Mouse (Mus musculus) lung, postnatal 4 days (tissue): ENCODE data around the gene Ntrk3.

ENCODE experiments used
- DNase-seq, 2 experiments: peaks; one replicate each; pipeline ENCODE4 v3.0.0; 2021

The Ntrk3 gene

GRCm38 (mm10) chr7:78172267-78172955 lies 565.4 kb downstream of the Ntrk3 start:
- no peak for DNase-seq

DNA sequence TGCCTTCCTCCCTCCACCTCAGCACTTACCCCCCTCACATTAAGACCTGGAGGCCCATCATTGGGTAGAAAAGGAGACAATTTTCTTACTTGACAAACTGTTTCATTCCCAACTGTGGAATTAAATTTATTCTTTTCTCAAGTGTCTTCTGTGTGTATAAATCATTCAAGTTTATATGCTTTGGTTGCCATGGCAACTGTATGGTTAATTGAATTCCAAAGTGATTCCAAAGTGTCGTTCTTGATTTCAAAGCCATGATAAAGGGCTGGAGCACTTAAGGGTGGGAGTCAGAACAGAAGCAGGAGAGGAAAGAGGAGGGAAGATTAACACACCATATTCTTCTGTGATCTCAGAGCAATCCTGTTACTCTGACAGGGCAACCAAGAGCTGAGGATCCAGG lies 572.3 kb downstream of the Ntrk3 start:
- DNase-seq: no peak

DNA sequence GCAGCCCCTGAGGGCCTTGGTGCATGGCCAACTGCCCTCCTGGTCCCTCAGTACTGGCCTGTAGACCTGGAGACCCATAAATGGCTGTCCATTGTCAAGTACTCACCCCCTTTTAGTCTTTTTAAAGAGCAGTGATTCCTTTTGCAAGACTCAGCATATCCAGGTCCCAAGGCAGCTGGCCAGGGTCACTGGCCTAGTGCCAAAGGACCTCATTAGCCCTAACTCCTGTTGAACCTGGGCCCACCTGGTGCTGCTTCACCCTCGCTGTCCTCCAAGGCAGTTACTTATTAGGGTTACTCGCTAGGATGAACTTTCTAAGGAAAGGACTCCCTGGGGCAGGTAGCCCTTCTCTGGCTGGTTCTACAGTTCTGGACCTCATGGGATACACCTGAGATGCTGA lies 579.9 kb downstream of the Ntrk3 start:
- no peak for DNase-seq

- no peak for DNase-seq
Measured at GRCm38 (mm10) chr7:78145251-78145650, 592.6 kb downstream of the Ntrk3 start.

- DNase-seq: no peak
Measured at GRCm38 (mm10) chr7:78144849-78145248, 593.0 kb downstream of the Ntrk3 start.

DNA sequence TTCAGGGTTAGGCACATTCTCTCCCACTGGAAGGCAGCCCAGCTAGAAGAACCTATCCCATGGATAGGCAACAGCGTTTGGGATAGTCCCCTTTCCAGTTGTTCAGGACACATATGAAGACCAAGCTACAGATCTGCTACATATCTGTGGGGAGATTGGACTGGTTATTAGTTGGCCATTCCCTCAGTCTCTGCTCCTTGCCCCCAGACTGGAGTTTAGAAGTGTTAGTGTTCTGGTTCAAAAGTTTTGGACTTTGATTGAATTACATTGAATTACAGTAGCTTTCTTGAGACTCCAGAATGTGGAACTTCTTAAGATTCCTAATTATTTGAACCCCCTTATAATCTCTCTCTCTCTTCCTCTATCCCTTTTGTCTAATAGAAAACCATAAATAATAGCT lies 607.8 kb downstream of the Ntrk3 start:
- no peak for DNase-seq
